Mouse (Mus musculus) kidney, adult 2 months (tissue): ENCODE measurements around the gene Rb1.

Experiments used
- CTCF ChIP-seq: fragments of 200-500 bp; conservative IDR thresholded peaks from 2 replicates; pipeline ENCODE4 v1.5.1; 2011; ENCODE audit warnings: low read depth, mild to moderate bottlenecking, control low read depth, low read length, moderate library complexity, mixed read lengths; ENCODE audit not compliant: insufficient read depth, insufficient read length
- POLR2A ChIP-seq: fragments of 200-500 bp; IDR thresholded peaks from one replicate; pipeline ENCODE4 v1.6.1; 2011; ENCODE audit warnings: low read depth, low read length, control low read depth

GRCm38 (mm10) chr14:73369634-73370033 lies 44.0 kb upstream of the Rb1 start:
- TF ChIP-seq CTCF (no peak), POLR2A (no peak)
